Mouse (Mus musculus): ENCODE data around the gene Uevld. TPM values are rescaled to one million over a fixed set of nuclear protein-coding genes. Genes with fewer than 3 reads are reported as not detected.

Gene Uevld
- polyA plus RNA-seq, 1 experiment, result 11.3 TPM

- TF ChIP-seq CTCF (IDR thresholded peaks at IDR 0.05; ENCODE audit: low read depth, low read length), result no peak
- no peak for TF ChIP-seq POLR2A (IDR thresholded peaks at IDR 0.05; ENCODE audit: borderline replicate concordance, low read depth, low read length)
- Histone ChIP-seq H3K27ac (ENCODE audit: insufficient read depth, low read depth, low read length) (no peak overlapping the region), H3K4me3 (ENCODE audit: insufficient read depth, low read length) (no peak overlapping the region), H3K4me1 (ENCODE audit: control insufficient read depth, insufficient read depth, low read length) (no peaks in the 10 kb centered on the region)
Measured at GRCm38 (mm10) chr7:46974648-46975047, 16.3 kb upstream of the Uevld start.

GRCm38 (mm10) chr7:46969898-46970297, 11.6 kb upstream of the Uevld start:
- no peak for TF ChIP-seq POLR2A (IDR thresholded peaks at IDR 0.05; ENCODE audit: borderline replicate concordance, low read depth, low read length)
- TF ChIP-seq CTCF (IDR thresholded peaks at IDR 0.05; ENCODE audit: low read depth, low read length), result no peak
- Histone ChIP-seq H3K27ac (ENCODE audit: insufficient read depth, low read depth, low read length) (no peak overlapping the region), H3K4me3 (ENCODE audit: insufficient read depth, low read length) (no peak overlapping the region), H3K4me1 (ENCODE audit: control insufficient read depth, insufficient read depth, low read length) (no peaks in the 10 kb centered on the region)

- H3K4me1 ChIP-seq (ENCODE audit: control insufficient read depth, insufficient read depth, low read length), result peaks cover 7% of the 10 kb centered on the region
- no peak overlapping the region for H3K4me3 ChIP-seq (ENCODE audit: insufficient read depth, low read length)
- TF ChIP-seq POLR2A (IDR thresholded peaks at IDR 0.05; ENCODE audit: borderline replicate concordance, low read depth, low read length) (no peak), CTCF (IDR thresholded peaks at IDR 0.05; ENCODE audit: low read depth, low read length) (no peak)
- H3K27ac ChIP-seq (ENCODE audit: insufficient read depth, low read depth, low read length), result no peak overlapping the region
Measured at GRCm38 (mm10) chr7:46964070-46964469, 5.7 kb upstream of the Uevld start.

- Histone ChIP-seq H3K27ac (ENCODE audit: insufficient read depth, low read depth, low read length) (no peak overlapping the region), H3K4me1 (ENCODE audit: control insufficient read depth, insufficient read depth, low read length) (peaks cover 10% of the 10 kb centered on the region), H3K4me3 (ENCODE audit: insufficient read depth, low read length) (no peak overlapping the region)
- TF ChIP-seq POLR2A (IDR thresholded peaks at IDR 0.05; ENCODE audit: borderline replicate concordance, low read depth, low read length) (no peak), CTCF (IDR thresholded peaks at IDR 0.05; ENCODE audit: low read depth, low read length) (peak; percentile 71)
Measured at GRCm38 (mm10) chr7:46962806-46963618, 4.7 kb upstream of the Uevld start.

- no peak overlapping the region for H3K27ac ChIP-seq (ENCODE audit: insufficient read depth, low read depth, low read length)
- H3K4me3 ChIP-seq (ENCODE audit: insufficient read depth, low read length), result no peak overlapping the region
- peaks cover 12% of the 10 kb centered on the region for H3K4me1 ChIP-seq (ENCODE audit: control insufficient read depth, insufficient read depth, low read length)
- no peak for TF ChIP-seq CTCF (IDR thresholded peaks at IDR 0.05; ENCODE audit: low read depth, low read length)
- no peak for TF ChIP-seq POLR2A (IDR thresholded peaks at IDR 0.05; ENCODE audit: borderline replicate concordance, low read depth, low read length)
Measured at GRCm38 (mm10) chr7:46962132-46962531, 3.8 kb upstream of the Uevld start.

GRCm38 (mm10) chr7:46960991-46961390, 2.7 kb upstream of the Uevld start:
- H3K4me1 ChIP-seq (ENCODE audit: control insufficient read depth, insufficient read depth, low read length), result peaks cover 13% of the 10 kb centered on the region
- no peak overlapping the region for H3K27ac ChIP-seq (ENCODE audit: insufficient read depth, low read depth, low read length)
- no peak for TF ChIP-seq POLR2A (IDR thresholded peaks at IDR 0.05; ENCODE audit: borderline replicate concordance, low read depth, low read length)
- no peak for TF ChIP-seq CTCF (IDR thresholded peaks at IDR 0.05; ENCODE audit: low read depth, low read length)
- H3K4me3 ChIP-seq (ENCODE audit: insufficient read depth, low read length), result no peak overlapping the region

GRCm38 (mm10) chr7:46958853-46959252, 526 bp upstream of the Uevld start:
- Histone ChIP-seq H3K27ac (ENCODE audit: insufficient read depth, low read depth, low read length) (no peak overlapping the region), H3K4me3 (ENCODE audit: insufficient read depth, low read length) (peak overlapping the region; percentile 94; the same call in 1 of the 2 replicates), H3K4me1 (ENCODE audit: control insufficient read depth, insufficient read depth, low read length) (peaks cover 11% of the 10 kb centered on the region)
- TF ChIP-seq CTCF (IDR thresholded peaks at IDR 0.05; ENCODE audit: low read depth, low read length) (no peak), POLR2A (IDR thresholded peaks at IDR 0.05; ENCODE audit: borderline replicate concordance, low read depth, low read length) (no peak)

GRCm38 (mm10) chr7:46935847-46936246, 22.5 kb downstream of the Uevld start:
- H3K27ac ChIP-seq (ENCODE audit: insufficient read depth, low read depth, low read length), result no peak overlapping the region
- no peaks in the 10 kb centered on the region for H3K4me1 ChIP-seq (ENCODE audit: control insufficient read depth, insufficient read depth, low read length)
- no peak overlapping the region for H3K4me3 ChIP-seq (ENCODE audit: insufficient read depth, low read length)
- TF ChIP-seq POLR2A (IDR thresholded peaks at IDR 0.05; ENCODE audit: borderline replicate concordance, low read depth, low read length) (no peak), CTCF (IDR thresholded peaks at IDR 0.05; ENCODE audit: low read depth, low read length) (no peak)

- no peak for TF ChIP-seq CTCF (IDR thresholded peaks at IDR 0.05; ENCODE audit: low read depth, low read length)
- TF ChIP-seq POLR2A (IDR thresholded peaks at IDR 0.05; ENCODE audit: borderline replicate concordance, low read depth, low read length), result no peak
- Histone ChIP-seq H3K4me1 (ENCODE audit: control insufficient read depth, insufficient read depth, low read length) (no peaks in the 10 kb centered on the region), H3K27ac (ENCODE audit: insufficient read depth, low read depth, low read length) (no peak overlapping the region), H3K4me3 (ENCODE audit: insufficient read depth, low read length) (no peak overlapping the region)
Measured at GRCm38 (mm10) chr7:46934788-46935187, 23.5 kb downstream of the Uevld start.

GRCm38 (mm10) chr7:46931370-46931769, 27.0 kb downstream of the Uevld start:
- H3K4me3 ChIP-seq (ENCODE audit: insufficient read depth, low read length), result no peak overlapping the region
- H3K27ac ChIP-seq (ENCODE audit: insufficient read depth, low read depth, low read length), result no peak overlapping the region
- TF ChIP-seq CTCF (IDR thresholded peaks at IDR 0.05; ENCODE audit: low read depth, low read length) (no peak), POLR2A (IDR thresholded peaks at IDR 0.05; ENCODE audit: borderline replicate concordance, low read depth, low read length) (no peak)
- peaks cover 13% of the 10 kb centered on the region for H3K4me1 ChIP-seq (ENCODE audit: control insufficient read depth, insufficient read depth, low read length)

Measured in bone marrow macrophage, adult 2 months (primary cell).